Mouse (Mus musculus): ENCODE results near the gene Zc3hav1l. TPM values are rescaled to one million over a fixed set of nuclear protein-coding genes. Genes with fewer than 3 reads are reported as not detected.

Zc3hav1l gene
- polyA plus RNA-seq, 1 experiment from 2014 or later: 10.4 TPM

- Histone ChIP-seq H3K4me1 (no peaks in the 10 kb centered on the region), H3K27ac (replicated peaks) (no peak overlapping the region), H3K9me3 (replicated peaks) (no peaks in the 10 kb centered on the region), H3K4me2 (replicated peaks) (no peak overlapping the region), H3K27me3 (no peaks in the 10 kb centered on the region), H3K9ac (no peak overlapping the region), H3K36me3 (no peaks in the 10 kb centered on the region), H3K4me3 (replicated peaks) (no peak overlapping the region)
- ATAC-seq (ENCODE audit: insufficient number of reproducible peaks, low FRiP score, low TSS enrichment, low read depth): no peak
- WGBS: 19% methylated on average over 4 of the region's 4 CpGs
Measured at GRCm38 (mm10) chr6:38326596-38326995, 27.5 kb upstream of the Zc3hav1l start.

GRCm38 (mm10) chr6:38320621-38321020 lies 21.6 kb upstream of the Zc3hav1l start:
- WGBS: 87% methylated on average over 9 of the region's 9 CpGs
- Histone ChIP-seq H3K27me3 (no peaks in the 10 kb centered on the region), H3K9ac (no peak overlapping the region)

GRCm38 (mm10) chr6:38316050-38316449 lies 17.0 kb upstream of the Zc3hav1l start:
- H3K9ac ChIP-seq: no peak overlapping the region
- no peak overlapping the region for H3K4me3 ChIP-seq (replicated peaks)
- H3K4me1 ChIP-seq: no peaks in the 10 kb centered on the region
- H3K27ac ChIP-seq (replicated peaks): no peak overlapping the region
- no peak overlapping the region for H3K4me2 ChIP-seq (replicated peaks)
- no peaks in the 10 kb centered on the region for H3K36me3 ChIP-seq
- H3K27me3 ChIP-seq: no peaks in the 10 kb centered on the region
- WGBS: 89% methylated on average over 4 of the region's 4 CpGs
- ATAC-seq (ENCODE audit: insufficient number of reproducible peaks, low FRiP score, low TSS enrichment, low read depth): no peak
- no peaks in the 10 kb centered on the region for H3K9me3 ChIP-seq (replicated peaks)

More at GRCm38 (mm10) chr6:38320621-38321020, 21.6 kb upstream of the Zc3hav1l start:
- Histone ChIP-seq H3K4me2 (replicated peaks) (no peak overlapping the region), H3K36me3 (no peaks in the 10 kb centered on the region), H3K27ac (replicated peaks) (no peak overlapping the region), H3K9me3 (replicated peaks) (no peaks in the 10 kb centered on the region), H3K4me1 (no peaks in the 10 kb centered on the region), H3K4me3 (replicated peaks) (no peak overlapping the region)
- ATAC-seq (ENCODE audit: insufficient number of reproducible peaks, low FRiP score, low TSS enrichment, low read depth): no peak

GRCm38 (mm10) chr6:38309741-38310140 lies 10.7 kb upstream of the Zc3hav1l start:
- H3K9ac ChIP-seq: no peak overlapping the region
- H3K4me1 ChIP-seq: no peaks in the 10 kb centered on the region
- H3K36me3 ChIP-seq: 0 out of 2 replicates have a peak, but pooled peaks cover 2% of the 10 kb centered on the region
- no peaks in the 10 kb centered on the region for H3K9me3 ChIP-seq (replicated peaks)
- H3K4me2 ChIP-seq (replicated peaks): no peak overlapping the region
- no peak overlapping the region for H3K27ac ChIP-seq (replicated peaks)
- no peak overlapping the region for H3K4me3 ChIP-seq (replicated peaks)
- H3K27me3 ChIP-seq: no peaks in the 10 kb centered on the region
- ATAC-seq (ENCODE audit: insufficient number of reproducible peaks, low FRiP score, low TSS enrichment, low read depth): no peak

GRCm38 (mm10) chr6:38304981-38305380 lies 5.9 kb upstream of the Zc3hav1l start:
- Histone ChIP-seq H3K9ac (no peak overlapping the region), H3K4me2 (replicated peaks) (no peak overlapping the region), H3K36me3 (0 out of 2 replicates have a peak, but pooled peaks cover 9% of the 10 kb centered on the region), H3K9me3 (replicated peaks) (no peaks in the 10 kb centered on the region), H3K27me3 (no peaks in the 10 kb centered on the region), H3K4me3 (replicated peaks) (no peak overlapping the region), H3K27ac (replicated peaks) (no peak overlapping the region), H3K4me1 (no peaks in the 10 kb centered on the region)
- WGBS: 71% methylated on average over 3 of the region's 3 CpGs
- no peak for ATAC-seq (ENCODE audit: insufficient number of reproducible peaks, low FRiP score, low TSS enrichment, low read depth)

GRCm38 (mm10) chr6:38298246-38298635 lies 818 bp downstream of the Zc3hav1l start:
- H3K27me3 ChIP-seq: no peaks in the 10 kb centered on the region
- peak overlapping the region; percentile 92 for H3K27ac ChIP-seq (replicated peaks)
- under 1% methylated on average over 10 of the region's 10 CpGs for WGBS
- peak overlapping the region; percentile 62 for H3K4me3 ChIP-seq (replicated peaks)
- peak overlapping the region; percentile 79 for H3K9ac ChIP-seq
- peak overlapping the region; percentile 66 for H3K4me2 ChIP-seq (replicated peaks)
- ATAC-seq (ENCODE audit: insufficient number of reproducible peaks, low FRiP score, low TSS enrichment, low read depth): no peak
- H3K36me3 ChIP-seq: peaks cover 27% of the 10 kb centered on the region
- peaks cover 8% of the 10 kb centered on the region for H3K4me1 ChIP-seq
- no peaks in the 10 kb centered on the region for H3K9me3 ChIP-seq (replicated peaks)

GRCm38 (mm10) chr6:38297580-38298245 lies 1.3 kb downstream of the Zc3hav1l start:
- 31% methylated on average over 12 of the region's 12 CpGs for WGBS
- ATAC-seq (ENCODE audit: insufficient number of reproducible peaks, low FRiP score, low TSS enrichment, low read depth): no peak
- Histone ChIP-seq H3K4me1 (peaks cover 8% of the 10 kb centered on the region), H3K4me3 (replicated peaks) (peak overlapping the region; percentile 62), H3K9me3 (replicated peaks) (no peaks in the 10 kb centered on the region), H3K27me3 (no peaks in the 10 kb centered on the region), H3K36me3 (peaks cover 29% of the 10 kb centered on the region), H3K9ac (peak overlapping the region; percentile 79; the same call in 1 of the 2 replicates), H3K27ac (replicated peaks) (peak overlapping the region; percentile 92), H3K4me2 (replicated peaks) (peak overlapping the region; percentile 66)

- no peak for ATAC-seq (ENCODE audit: insufficient number of reproducible peaks, low FRiP score, low TSS enrichment, low read depth)
- Histone ChIP-seq H3K27me3 (no peaks in the 10 kb centered on the region), H3K4me3 (replicated peaks) (no peak overlapping the region), H3K27ac (replicated peaks) (no peak overlapping the region), H3K36me3 (peaks cover 65% of the 10 kb centered on the region), H3K9me3 (replicated peaks) (no peaks in the 10 kb centered on the region), H3K9ac (no peak overlapping the region), H3K4me2 (replicated peaks) (no peak overlapping the region), H3K4me1 (0 out of 2 replicates have a peak, but pooled peaks cover 4% of the 10 kb centered on the region)
- WGBS: 55% methylated on average over 3 of the region's 3 CpGs
Measured at GRCm38 (mm10) chr6:38293708-38294107, 5.4 kb downstream of the Zc3hav1l start.

GRCm38 (mm10) chr6:38292871-38293646 lies 6.0 kb downstream of the Zc3hav1l start:
- Histone ChIP-seq H3K27ac (replicated peaks) (no peak overlapping the region), H3K9ac (no peak overlapping the region), H3K4me3 (replicated peaks) (no peak overlapping the region), H3K36me3 (peaks cover 69% of the 10 kb centered on the region), H3K4me2 (replicated peaks) (no peak overlapping the region), H3K27me3 (no peaks in the 10 kb centered on the region), H3K9me3 (replicated peaks) (no peaks in the 10 kb centered on the region), H3K4me1 (0 out of 2 replicates have a peak, but pooled peaks cover 4% of the 10 kb centered on the region)
- ATAC-seq (ENCODE audit: insufficient number of reproducible peaks, low FRiP score, low TSS enrichment, low read depth): no peak
- 42% methylated on average over 11 of the region's 11 CpGs for WGBS

- H3K36me3 ChIP-seq: peaks cover 47% of the 10 kb centered on the region
- H3K27ac ChIP-seq (replicated peaks): no peak overlapping the region
- H3K9me3 ChIP-seq (replicated peaks): peaks cover 5% of the 10 kb centered on the region; the same call in 1 of the 2 replicates
- H3K4me3 ChIP-seq (replicated peaks): no peak overlapping the region
- WGBS: 98% methylated on average over 19 of the region's 19 CpGs
- H3K27me3 ChIP-seq: no peaks in the 10 kb centered on the region
- H3K4me2 ChIP-seq (replicated peaks): no peak overlapping the region
- H3K9ac ChIP-seq: no peak overlapping the region
- ATAC-seq (ENCODE audit: insufficient number of reproducible peaks, low FRiP score, low TSS enrichment, low read depth): no peak
- H3K4me1 ChIP-seq: no peaks in the 10 kb centered on the region
Measured at GRCm38 (mm10) chr6:38284422-38284821, 14.6 kb downstream of the Zc3hav1l start.

GRCm38 (mm10) chr6:38264466-38264865 lies 34.6 kb downstream of the Zc3hav1l start:
- ATAC-seq (ENCODE audit: insufficient number of reproducible peaks, low FRiP score, low TSS enrichment, low read depth): no peak
- Histone ChIP-seq H3K27ac (replicated peaks) (no peak overlapping the region), H3K9ac (no peak overlapping the region), H3K9me3 (replicated peaks) (no peaks in the 10 kb centered on the region), H3K4me2 (replicated peaks) (no peak overlapping the region), H3K4me1 (no peaks in the 10 kb centered on the region), H3K27me3 (no peaks in the 10 kb centered on the region), H3K4me3 (replicated peaks) (no peak overlapping the region), H3K36me3 (no peaks in the 10 kb centered on the region)
- 66% methylated on average over 7 of the region's 7 CpGs for WGBS

Measured in embryonic facial prominence, embryonic 15.5 days (tissue).